In the genomic region with DNA sequence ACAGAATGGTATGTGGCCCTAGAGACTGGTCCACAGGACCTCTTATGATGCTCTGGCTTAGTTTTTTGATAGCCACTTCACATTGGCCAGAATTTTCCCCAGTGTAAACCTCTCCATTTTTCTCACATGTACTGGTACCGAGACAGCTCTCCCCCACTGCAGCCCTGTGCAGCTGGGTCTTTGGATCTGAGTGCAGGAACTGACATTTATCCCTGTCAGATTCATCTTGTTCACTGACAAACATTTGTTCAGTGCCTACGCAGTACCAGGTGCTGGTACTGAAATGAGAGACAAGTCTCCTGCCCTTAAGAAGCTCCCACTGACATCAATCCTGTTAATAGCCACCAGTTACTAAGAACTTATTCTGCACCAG, we compare ENCODE assay signal across 10 mouse cellular contexts. TPM values are rescaled to one million over a fixed set of nuclear protein-coding genes. Genes with fewer than 3 reads are reported as not detected.
DNase-seq lines count a peak whose midpoint lies in the region; ATAC-seq and TF ChIP-seq lines count a peak whose summit lies in the region.
"Had no signal": no experiment of that assay in that cellular context is flagged by ENCODE, and none has a peak within 500 bp of the region (broad histone marks: within the 10 kb centered on the region; RNA-seq: fewer than 3 reads in every experiment).

No protein-coding gene starts in this region.

- ATAC-seq in heart, embryonic 16.5 days (replicated peaks; ENCODE audit: extremely low read depth, insufficient read depth, low FRiP score) = no peak
- no peak for ATAC-seq in embryonic facial prominence, embryonic 14.5 days (ENCODE audit: low read depth)
- no peak for ATAC-seq in intestine, postnatal 0 days
- no peak for ATAC-seq in midbrain, embryonic 12.5 days (ENCODE audit: low FRiP score, low read depth)
- no peak for ATAC-seq in activated CD4-positive, CD25-positive, alpha-beta regulatory T cell, adult 4 months

- H3K9ac ChIP-seq in heart, embryonic 16.5 days (ENCODE audit: low read length) = no peak overlapping the region; the same call in 1 of the 2 replicates
- peak overlapping the region; percentile 50 for H3K9ac ChIP-seq in embryonic facial prominence, embryonic 14.5 days (ENCODE audit: low read depth, low read length)
- no peak overlapping the region for H3K9ac ChIP-seq in intestine, postnatal 0 days (ENCODE audit: low read depth, low read length)
- peak overlapping the region; percentile 41; the same call in 1 of the 2 replicates for H3K9ac ChIP-seq in midbrain, embryonic 12.5 days (replicated peaks)

- no peaks in the 10 kb centered on the region for H3K27me3 ChIP-seq in heart, embryonic 16.5 days (ENCODE audit: control insufficient read depth, insufficient read depth, low read length)
- no peaks in the 10 kb centered on the region for H3K27me3 ChIP-seq in embryonic facial prominence, embryonic 14.5 days (replicated peaks; ENCODE audit: control insufficient read depth, insufficient read depth, low read length)
- H3K27me3 ChIP-seq in intestine, postnatal 0 days (replicated peaks; ENCODE audit: control insufficient read depth, insufficient read depth, low read length) = no peaks in the 10 kb centered on the region
- no peaks in the 10 kb centered on the region; the same call in 1 of the 2 replicates for H3K27me3 ChIP-seq in midbrain, embryonic 12.5 days

- peak overlapping the region; percentile 66 for H3K4me2 ChIP-seq in heart, embryonic 16.5 days (ENCODE audit: low read depth, low read length)
- peak overlapping the region; percentile 62 for H3K4me2 ChIP-seq in embryonic facial prominence, embryonic 14.5 days (ENCODE audit: low read depth, low read length)
- peak overlapping the region; percentile 57 for H3K4me2 ChIP-seq in intestine, postnatal 0 days (replicated peaks; ENCODE audit: low read depth)
- peak overlapping the region; percentile 62 for H3K4me2 ChIP-seq in midbrain, embryonic 12.5 days (replicated peaks)

- H3K4me3 ChIP-seq in heart, embryonic 16.5 days (ENCODE audit: low read length) = peak overlapping the region; percentile 49
- H3K4me3 ChIP-seq in embryonic facial prominence, embryonic 14.5 days (ENCODE audit: low read depth, low read length) = peak overlapping the region; percentile 35; the same call in 1 of the 2 replicates
- H3K4me3 ChIP-seq in intestine, postnatal 0 days (ENCODE audit: low read depth, low read length) = peak overlapping the region; percentile 15; the same call in 1 of the 2 replicates
- H3K4me3 ChIP-seq in midbrain, embryonic 12.5 days = no peak overlapping the region

- H3K4me1 ChIP-seq in heart, embryonic 16.5 days (ENCODE audit: control insufficient read depth, insufficient read depth, low read length) = 0 out of 2 replicates have a peak, but pooled peaks cover 3% of the 10 kb centered on the region
- no peaks in the 10 kb centered on the region for H3K4me1 ChIP-seq in embryonic facial prominence, embryonic 14.5 days (ENCODE audit: control insufficient read depth, insufficient read depth, low read length)
- H3K4me1 ChIP-seq in intestine, postnatal 0 days (replicated peaks; ENCODE audit: control insufficient read depth, insufficient read depth, low read length) = no peaks in the 10 kb centered on the region
- H3K4me1 ChIP-seq in midbrain, embryonic 12.5 days = peaks cover 8% of the 10 kb centered on the region

- no peaks in the 10 kb centered on the region for H3K36me3 ChIP-seq in heart, embryonic 16.5 days (ENCODE audit: control insufficient read depth, insufficient read depth)
- H3K36me3 ChIP-seq in embryonic facial prominence, embryonic 14.5 days (ENCODE audit: control insufficient read depth, insufficient read depth, low read length) = no peaks in the 10 kb centered on the region
- H3K36me3 ChIP-seq in intestine, postnatal 0 days (ENCODE audit: control insufficient read depth, insufficient read depth) = no peaks in the 10 kb centered on the region
- no peaks in the 10 kb centered on the region for H3K36me3 ChIP-seq in midbrain, embryonic 12.5 days

- no peak for DNase-seq in heart, adult 9 months (ENCODE audit: low spot score in 2 of 2)
- DNase-seq in embryonic facial prominence, embryonic 14.5 days (ENCODE audit: low spot score) = no peak
- DNase-seq in gastrocnemius, adult 18-20 months (ENCODE audit: low spot score) = no peak
- DNase-seq in retina, embryonic 14.5 days (ENCODE audit: low spot score) = no peak

- TF ChIP-seq CTCF in intestine, postnatal 0 days (IDR thresholded peaks at IDR 0.05; ENCODE audit: low read depth) = no peak

- WGBS in heart, embryonic 16.5 days = 62% methylated on average over 2 of the region's 2 CpGs
- 61% methylated on average over 2 of the region's 2 CpGs for WGBS in embryonic facial prominence, embryonic 14.5 days
- WGBS in intestine, postnatal 0 days = 65% methylated on average over 2 of the region's 2 CpGs
- 67% methylated on average over 2 of the region's 2 CpGs for WGBS in midbrain, embryonic 12.5 days

- H3K9me3 ChIP-seq in heart, embryonic 16.5 days (replicated peaks; ENCODE audit: control insufficient read depth, low read length) = no peaks in the 10 kb centered on the region
- no peaks in the 10 kb centered on the region for H3K9me3 ChIP-seq in embryonic facial prominence, embryonic 14.5 days (ENCODE audit: control insufficient read depth, low read length)
- no peaks in the 10 kb centered on the region for H3K9me3 ChIP-seq in intestine, postnatal 0 days (ENCODE audit: control insufficient read depth)
- H3K9me3 ChIP-seq in midbrain, embryonic 12.5 days = no peaks in the 10 kb centered on the region

- no peak overlapping the region for H3K27ac ChIP-seq in heart, embryonic 16.5 days (ENCODE audit: low read length)
- 0 out of 2 replicates have a peak overlapping the region, but pooled peaks have one; percentile 11 for H3K27ac ChIP-seq in embryonic facial prominence, embryonic 14.5 days (replicated peaks; ENCODE audit: low read depth, low read length)
- H3K27ac ChIP-seq in intestine, postnatal 0 days (ENCODE audit: low read depth, low read length) = no peak overlapping the region
- no peak overlapping the region for H3K27ac ChIP-seq in midbrain, embryonic 12.5 days (replicated peaks)

RNA-seq across cellular contexts. Expression of a gene that starts 12.1 kb away (rescaled TPM):
- 0.04 and 0.11 TPM in 2 replicates for polyA plus RNA-seq in heart, embryonic 16.5 days (2015; fragmentation: Nextera tagmentation; extraction: Ambion mirVana)
- polyA plus RNA-seq in embryonic facial prominence, embryonic 14.5 days (2014; fragmentation: Nextera tagmentation; extraction: Ambion mirVana) = 0.59 and 1.3 TPM in 2 replicates
- polyA plus RNA-seq in intestine, postnatal 0 days (2015; fragmentation: Nextera tagmentation; extraction: Ambion mirVana) = 0.05 and 0.13 TPM in 2 replicates
- polyA plus RNA-seq in midbrain, embryonic 12.5 days (2016; fragmentation: Nextera tagmentation; extraction: Ambion mirVana) = 0.77 and 0.89 TPM in 2 replicates
- total RNA-seq in gastrocnemius, adult 18-20 months (2021) = not detected
- under 1 TPM in 1 of 2 experiments, not detected in 1; 0.40 TPM for polyA plus RNA-seq in activated CD4-positive, CD25-positive, alpha-beta regulatory T cell, adult 4 months (2017; shearing (Covaris generic))

RNA-seq across cellular contexts. Expression of a gene that starts 38.9 kb away (rescaled TPM):
- not detected in 2 replicates for polyA plus RNA-seq in heart, embryonic 16.5 days (2015; fragmentation: Nextera tagmentation; extraction: Ambion mirVana)
- 0.67 and 1.1 TPM in 2 replicates for polyA plus RNA-seq in embryonic facial prominence, embryonic 14.5 days (2014; fragmentation: Nextera tagmentation; extraction: Ambion mirVana)
- polyA plus RNA-seq in intestine, postnatal 0 days (2015; fragmentation: Nextera tagmentation; extraction: Ambion mirVana) = 0.03 and 0.10 TPM in 2 replicates
- 3.6 and 4.2 TPM in 2 replicates for polyA plus RNA-seq in midbrain, embryonic 12.5 days (2016; fragmentation: Nextera tagmentation; extraction: Ambion mirVana)
- total RNA-seq in gastrocnemius, adult 18-20 months (2021) = not detected
- polyA plus RNA-seq in activated CD4-positive, CD25-positive, alpha-beta regulatory T cell, adult 4 months (2017; shearing (Covaris generic)) = not detected
- polyA plus RNA-seq: gonadal fat pad, adult 2 months; testis, adult 2 months had no signal

Comparison
In these comparisons a context has a peak if more than half of its experiments do, and no peak if none do; other contexts are left out.
1. H3K9ac ChIP-seq: peak in embryonic facial prominence, embryonic 14.5 days (single experiment) and midbrain, embryonic 12.5 days (single experiment); none in heart, embryonic 16.5 days (single experiment) and intestine, postnatal 0 days (single experiment).
2. Peak in every context shown above with its lines, with median percentiles within 50 percentile points of each other: H3K4me2 ChIP-seq.